Mouse (Mus musculus) heart, postnatal 4 days (tissue): ENCODE data around the gene Ecsit. TPM values are rescaled to one million over a fixed set of nuclear protein-coding genes. Genes with fewer than 3 reads are reported as not detected.
"Not testable (repeated sequence)": the region's sequence is repeated elsewhere in the genome, so short reads cannot be mapped to it uniquely, and the experiment has no call there.

ENCODE experiments used
- DNase-seq: peaks from one replicate; pipeline ENCODE4 v3.0.0; 2021
- total RNA-seq, 2 experiments: library from RNA; stranded (reverse); gene quantifications; 2 replicates each; pipeline ENCODE4 v1.2.3; 2021

Gene Ecsit
- total RNA-seq, 2 experiments from 2014 or later, result 69.4 to 69.6 TPM

DNA sequence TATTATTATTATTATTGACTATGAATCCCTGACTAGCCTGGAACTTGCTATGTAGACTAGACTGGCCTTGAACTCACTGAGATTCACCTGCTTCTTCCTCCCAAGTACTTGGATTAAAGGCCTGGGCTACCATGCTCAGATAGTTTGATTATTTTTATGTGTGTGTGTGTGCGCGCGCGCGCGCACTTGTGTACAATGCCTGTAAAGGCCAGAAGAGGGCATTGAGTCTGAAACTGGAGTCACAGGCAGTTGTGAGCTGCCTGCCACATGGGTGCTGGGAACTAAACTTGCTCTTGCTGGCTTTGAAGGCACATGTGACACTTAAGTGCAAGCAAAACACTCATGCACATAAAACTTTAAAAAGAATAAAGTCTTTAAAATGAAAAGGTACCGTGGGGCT is 4.0 kb upstream of the Ecsit start:
- no peak for DNase-seq

DNA sequence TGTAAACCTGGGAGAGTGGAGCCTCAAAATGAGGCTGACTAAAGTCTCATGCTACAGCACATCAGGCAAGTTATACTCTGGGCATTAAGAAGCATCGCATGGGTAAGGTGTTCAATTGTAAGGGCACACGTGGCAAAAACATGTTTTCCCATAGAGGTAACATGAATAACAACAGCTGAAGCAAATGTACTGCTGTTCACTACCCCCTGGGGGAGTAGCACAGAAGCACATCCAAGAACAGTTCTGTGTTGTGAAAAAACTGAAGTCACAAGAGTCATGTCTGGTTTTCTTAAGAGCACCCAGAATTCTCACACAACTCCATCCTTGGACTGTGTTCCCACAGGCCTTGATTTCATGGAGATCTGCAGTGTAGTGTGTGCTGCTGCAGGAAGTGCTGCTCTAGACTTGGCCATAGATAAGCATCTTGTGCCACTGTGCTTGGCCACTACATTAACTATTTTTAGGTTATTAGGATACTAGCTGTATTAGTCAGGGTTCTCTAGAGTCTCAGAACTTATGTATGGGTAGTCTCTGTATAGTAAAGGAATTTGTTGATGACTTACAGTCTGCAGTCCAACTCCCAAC is 1.9 kb upstream of the Ecsit start:
- DNase-seq, result no peak

GRCm38 (mm10) chr9:22086012-22086411 is 774 bp upstream of the Ecsit start:
- DNase-seq, result no peak

GRCm38 (mm10) chr9:22084667-22085021 is 594 bp downstream of the Ecsit start:
- DNase-seq, result no peak

GRCm38 (mm10) chr9:22076223-22076622 is 9.0 kb downstream of the Ecsit start:
- no peak for DNase-seq

GRCm38 (mm10) chr9:22075778-22076177 is 9.5 kb downstream of the Ecsit start:
- DNase-seq, result not testable (repeated sequence)

DNA sequence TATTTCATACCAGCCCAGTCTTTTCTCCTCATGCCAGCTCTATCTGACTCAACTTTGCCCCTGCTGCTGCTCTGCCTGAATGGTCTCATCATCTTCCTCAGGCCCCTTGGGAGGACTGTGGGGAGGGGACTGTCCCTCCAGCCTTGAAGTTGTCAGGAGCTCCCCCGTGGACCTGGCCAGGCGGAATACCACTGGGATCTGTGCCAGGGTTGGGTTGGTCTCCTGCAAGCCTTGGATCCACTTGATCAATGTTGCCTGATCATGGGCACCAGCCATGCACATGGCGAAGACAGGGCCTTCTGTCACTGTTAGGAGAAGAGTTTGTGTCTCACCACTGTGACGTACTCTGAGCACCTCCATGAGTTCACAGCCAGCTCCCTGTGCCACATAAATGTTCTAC is 13.0 kb downstream of the Ecsit start:
- peak; percentile 17 for DNase-seq

DNA sequence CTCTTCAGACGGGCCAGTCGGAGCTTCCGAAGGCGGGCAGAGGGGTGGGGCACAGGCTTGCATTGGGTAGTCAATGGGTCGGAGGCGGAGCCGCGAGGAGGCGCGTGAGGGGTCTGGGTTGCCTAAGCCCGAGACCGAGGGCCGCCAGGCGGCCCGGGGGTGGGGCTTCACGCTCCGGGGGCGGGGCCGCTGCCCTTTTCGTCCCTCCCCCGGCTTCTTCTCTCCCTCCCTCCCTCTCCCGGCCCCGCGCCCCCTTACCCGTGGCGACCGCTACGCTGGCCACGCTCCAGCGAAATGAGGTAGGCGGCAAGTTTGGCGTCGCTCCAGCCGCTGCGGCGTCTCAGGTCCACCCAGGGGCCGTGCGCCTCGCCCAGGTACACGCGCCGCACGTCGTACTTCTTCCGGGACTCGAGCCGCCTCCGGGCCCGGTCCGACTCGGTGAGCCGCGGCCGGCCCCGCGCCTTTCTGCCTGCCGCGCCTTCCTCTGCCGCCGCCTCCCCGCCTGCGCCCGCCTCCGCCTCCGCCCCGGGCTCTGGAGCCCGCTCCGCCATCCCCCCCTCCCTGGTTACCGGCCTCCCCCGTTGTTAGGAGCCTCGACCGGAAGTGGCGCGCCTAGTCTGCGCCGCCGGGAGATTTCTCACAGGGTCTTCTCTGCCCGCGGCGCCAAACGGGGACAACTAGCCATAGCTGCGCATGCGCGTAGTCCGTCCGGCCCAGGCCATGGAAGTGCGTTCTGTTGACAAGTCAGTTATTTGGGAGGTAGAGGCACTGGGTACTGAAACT is 14.3 kb downstream of the Ecsit start, which contains the start of the genes Gm49318 and Zfp653:
Gene Gm49318, minus strand, starts transcription at position 469 of the 783 bp plus-strand sequence.
Gene Zfp653, minus strand, starts transcription at position 586 of the 783 bp plus-strand sequence.
- peak; percentile 98 for DNase-seq

- DNase-seq, result no peak
Measured at GRCm38 (mm10) chr9:22069881-22070553, 15.2 kb downstream of the Ecsit start.

GRCm38 (mm10) chr9:22067195-22067594 is 18.0 kb downstream of the Ecsit start:
- DNase-seq, result no peak

- peak; percentile 73 for DNase-seq
Measured at GRCm38 (mm10) chr9:22066433-22066832, 18.8 kb downstream of the Ecsit start.

DNA sequence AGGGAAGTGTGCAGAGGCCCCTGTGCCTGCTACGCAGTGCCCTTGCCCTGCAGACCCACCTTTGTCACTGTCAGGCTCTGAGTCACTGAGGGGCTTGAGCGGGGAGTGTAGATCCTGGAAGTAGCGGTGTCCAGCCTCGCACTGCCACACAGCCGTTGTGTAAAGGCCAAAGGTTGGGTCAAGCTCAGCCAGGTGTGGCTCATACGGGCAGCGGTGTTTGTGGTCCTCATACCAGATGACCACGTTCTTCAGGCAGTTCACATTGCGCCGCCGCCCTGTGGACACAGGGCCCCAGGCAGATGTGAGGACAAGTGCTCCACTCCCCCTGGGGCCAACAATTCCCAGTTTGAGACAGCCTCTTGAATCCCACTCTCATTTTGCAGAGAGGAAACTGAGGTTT is 19.6 kb downstream of the Ecsit start:
- no peak for DNase-seq

DNA sequence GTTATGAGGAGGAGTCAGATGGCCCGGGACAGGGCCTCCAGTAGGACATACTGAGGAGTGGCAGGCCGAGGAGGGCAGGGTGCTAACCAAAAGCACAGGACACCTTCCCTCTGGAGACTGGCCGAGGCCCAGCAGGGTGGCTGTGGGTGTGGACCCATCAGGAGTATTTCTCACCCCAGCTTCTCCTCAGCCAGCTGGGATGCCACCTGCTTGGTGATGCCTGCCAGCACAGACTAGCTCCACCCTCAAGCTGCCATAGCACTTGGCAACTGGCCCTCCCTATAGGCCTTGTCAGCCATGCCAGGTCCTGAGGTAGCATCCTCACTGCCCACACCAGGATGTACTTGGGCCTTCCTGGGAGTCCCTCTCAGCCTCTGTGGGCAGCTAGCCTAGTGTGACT is 20.9 kb downstream of the Ecsit start:
- no peak for DNase-seq

DNA sequence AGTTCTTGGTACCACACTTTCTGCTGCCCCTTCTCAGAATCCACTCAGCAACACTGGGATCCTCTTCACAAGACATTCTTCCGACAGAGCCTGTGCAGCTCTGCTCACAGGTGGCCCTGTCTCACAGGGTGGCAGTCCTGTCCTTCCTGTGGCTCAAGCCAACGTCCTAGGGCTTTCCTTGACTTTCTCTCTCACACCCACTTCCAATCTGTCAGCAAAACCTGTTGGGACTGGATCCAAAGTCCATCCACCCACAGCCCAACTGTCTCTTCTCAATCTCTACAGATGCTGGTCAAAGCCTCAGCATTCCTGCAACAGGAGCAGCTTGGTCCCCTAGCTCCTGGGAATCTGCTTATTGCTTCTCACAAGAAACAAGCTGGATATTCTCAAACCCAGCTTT is 23.9 kb downstream of the Ecsit start:
- DNase-seq, result no peak

DNA sequence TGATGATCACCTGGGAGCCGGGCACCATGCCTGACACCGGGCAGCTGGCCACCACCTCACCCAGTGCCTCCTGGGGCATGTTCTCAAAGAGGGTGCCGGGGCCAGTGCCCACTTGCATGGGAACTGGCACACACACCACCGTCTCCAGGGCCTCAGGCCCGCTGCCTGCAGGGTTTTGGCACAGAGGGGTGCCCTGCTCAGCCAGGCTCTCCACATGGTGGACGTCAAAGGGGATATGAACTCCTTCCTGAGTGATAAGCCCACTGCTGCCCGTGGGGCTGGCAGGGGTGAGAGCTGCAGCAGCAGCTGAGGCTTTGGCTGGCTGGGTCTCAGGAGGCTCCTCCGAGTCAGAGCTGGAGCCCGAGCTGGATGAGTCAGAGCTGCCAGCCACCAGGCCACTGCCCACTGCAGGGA is 27.2 kb downstream of the Ecsit start:
- DNase-seq, result no peak

DNA sequence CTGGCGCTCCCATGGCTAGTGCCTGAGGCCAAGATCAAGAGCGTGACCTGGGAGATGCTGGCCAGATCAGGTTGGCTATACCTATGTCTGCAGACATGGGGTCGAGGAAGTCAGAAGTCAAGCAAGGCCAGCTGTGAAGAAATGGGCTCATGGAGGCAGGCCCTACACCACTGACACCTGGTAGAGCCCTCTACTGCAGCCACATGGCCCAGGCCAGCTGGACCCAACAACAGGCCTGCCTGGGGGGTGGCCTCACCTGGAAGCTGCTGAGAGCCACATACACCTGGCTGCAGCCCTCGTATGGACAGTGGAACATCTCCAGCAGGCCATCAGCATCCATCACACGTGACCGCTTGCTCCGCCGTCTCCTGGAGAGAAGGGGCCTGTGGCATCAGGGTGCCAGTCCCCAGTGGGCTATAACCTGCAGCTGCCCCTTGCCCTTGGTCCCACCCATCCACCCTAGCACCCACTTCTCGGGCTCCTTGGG is 28.2 kb downstream of the Ecsit start:
- DNase-seq, result no peak

DNA sequence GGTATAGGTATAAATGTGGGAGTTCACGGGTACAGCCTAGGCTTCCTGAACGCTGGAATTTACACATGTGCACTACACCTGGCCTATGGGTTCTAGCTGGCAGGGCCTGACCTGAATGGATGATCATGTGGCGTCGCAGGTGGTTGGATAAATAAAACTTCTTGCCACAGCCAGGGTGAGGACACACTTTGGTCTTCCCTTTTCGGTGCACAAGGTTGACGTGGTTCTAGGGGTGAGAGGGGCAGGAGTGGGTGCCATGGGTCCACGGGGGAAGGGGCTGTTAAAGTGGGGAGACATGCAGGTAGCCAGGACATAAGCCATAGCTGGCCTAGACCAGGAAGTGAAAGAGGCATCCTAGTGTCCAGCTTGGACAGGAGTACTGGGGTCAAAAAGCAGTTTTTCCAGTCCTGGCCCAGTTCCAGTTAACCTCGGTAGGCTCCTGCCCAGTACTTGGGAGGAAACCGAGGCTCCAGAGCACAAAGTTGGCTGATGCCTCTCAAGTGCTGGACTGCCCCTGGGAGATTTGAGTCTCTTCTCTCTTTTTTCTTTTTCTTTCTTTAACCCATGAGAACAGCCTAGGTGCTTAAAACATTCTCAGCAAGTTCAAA is 28.8 kb downstream of the Ecsit start:
- DNase-seq, result no peak

DNA sequence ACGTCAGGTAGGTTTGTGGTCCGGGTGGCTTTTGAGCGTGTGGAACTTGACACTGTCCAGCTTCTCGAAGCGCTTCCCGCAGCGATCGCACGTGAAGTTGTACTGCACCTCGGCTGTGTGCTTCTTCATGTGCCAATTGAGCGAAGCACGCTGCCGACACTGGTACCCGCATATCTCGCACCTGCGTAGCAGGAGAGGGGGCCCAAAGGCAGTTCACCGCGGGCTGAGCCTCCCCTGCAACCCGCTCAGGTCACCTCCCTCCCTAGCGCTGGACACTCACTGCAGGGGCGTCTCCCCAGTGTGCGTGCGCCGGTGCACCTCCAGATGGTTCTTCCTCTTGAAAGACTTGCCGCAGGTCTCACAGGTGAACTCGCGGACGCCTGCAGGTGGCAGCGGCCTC is 29.5 kb downstream of the Ecsit start:
- no peak for DNase-seq

DNA sequence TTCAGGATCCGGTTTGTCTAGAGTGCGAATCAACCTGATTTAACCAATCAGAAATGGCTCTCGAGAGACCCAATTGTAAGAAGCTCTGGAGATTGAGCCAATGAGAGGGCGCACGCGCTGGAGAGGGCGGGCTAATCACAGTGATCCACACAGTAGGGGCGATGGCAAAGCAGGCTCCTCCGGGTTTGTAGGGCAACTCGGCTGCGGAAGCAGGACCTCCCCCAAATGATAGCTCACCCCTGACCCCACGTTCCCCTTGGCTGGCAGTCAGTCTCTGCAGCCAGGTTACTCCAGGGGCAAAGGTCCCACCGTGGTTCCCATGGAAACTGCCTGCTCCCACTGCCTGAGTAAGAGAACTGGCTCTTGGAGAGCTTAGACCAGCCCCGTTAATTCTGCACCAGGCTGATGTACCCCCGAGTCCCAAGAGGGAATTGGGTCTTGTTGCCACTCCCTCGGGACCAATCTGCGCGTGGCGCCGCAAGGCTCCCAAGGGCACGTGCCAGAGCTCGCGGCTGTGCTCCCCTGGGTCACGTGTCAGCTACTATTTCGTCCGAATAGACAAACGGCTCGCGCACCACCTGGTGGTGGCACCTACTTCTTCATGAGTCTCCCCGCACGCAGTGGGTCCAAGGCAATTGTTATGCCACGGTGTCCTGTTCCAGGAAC is 30.7 kb downstream of the Ecsit start:
- DNase-seq, result peak; percentile 71

- peak; percentile 31 for DNase-seq
Measured at GRCm38 (mm10) chr9:22053657-22054056, 31.6 kb downstream of the Ecsit start.

DNA sequence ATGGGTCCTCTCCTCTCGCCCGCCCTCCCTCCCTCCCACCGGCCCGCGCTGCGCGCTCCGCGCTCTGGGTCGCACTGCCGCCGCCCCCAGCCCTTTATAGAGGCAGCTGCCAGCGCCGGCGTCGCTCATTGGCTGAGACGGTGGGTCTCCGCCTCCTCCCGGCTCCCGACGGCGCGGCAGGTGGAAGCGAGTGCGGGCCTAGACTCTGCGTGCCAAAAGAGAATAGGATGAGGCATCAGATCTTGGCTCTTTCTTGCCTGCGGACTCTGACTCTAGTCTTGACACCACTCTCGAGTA is 33.3 kb downstream of the Ecsit start, which contains the start of gene Elavl3:
Gene Elavl3, minus strand, starts transcription at position 66 of the 297 bp plus-strand sequence.
- DNase-seq, result no peak

DNA sequence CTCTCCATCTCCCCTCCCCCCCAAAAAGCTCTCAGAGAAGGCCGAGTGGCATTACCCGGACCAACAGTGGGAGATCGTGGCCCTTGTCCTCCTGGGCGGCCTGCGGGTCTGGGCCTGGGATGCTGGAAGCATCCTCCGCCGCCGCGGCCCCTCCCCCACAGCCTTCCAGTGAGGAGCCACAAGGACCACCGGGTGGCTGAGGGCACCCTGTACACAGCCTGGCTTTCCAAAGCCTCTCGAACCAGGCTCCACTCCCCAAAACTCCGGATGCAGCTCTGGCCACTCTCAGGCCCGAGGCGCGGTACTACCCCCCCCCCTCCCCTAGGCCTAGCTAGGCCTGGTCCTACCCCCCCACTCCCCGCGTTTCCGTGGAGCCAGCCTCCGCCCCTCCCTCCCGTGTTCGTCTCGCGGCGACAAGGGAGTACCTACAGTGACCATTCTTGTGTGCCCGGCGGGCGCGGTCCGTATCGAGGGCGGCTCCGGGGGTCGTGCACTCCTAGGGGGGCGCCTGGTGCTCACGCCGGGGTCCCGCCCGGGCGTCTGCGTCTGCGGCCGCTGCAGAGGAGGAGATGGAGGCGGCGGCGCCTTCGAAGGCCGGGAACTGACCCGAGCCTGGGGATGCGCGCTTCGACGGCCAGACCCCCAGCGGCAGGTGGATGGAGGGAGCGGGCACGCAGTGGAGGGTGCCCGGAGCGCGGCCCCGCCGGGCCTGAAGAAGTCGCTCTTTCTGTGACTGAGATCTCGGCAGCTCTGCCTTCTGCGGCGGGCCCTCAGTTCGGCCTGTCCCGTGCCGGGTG is 33.9 kb downstream of the Ecsit start:
- DNase-seq, result no peak
